Mouse (Mus musculus): ENCODE data around the gene Slc25a1.

Gene Slc25a1

GRCm38 (mm10) chr16:17921325-17922162, 6.5 kb downstream of the Slc25a1 start:
- DNase-seq: peak; percentile 98

GRCm38 (mm10) chr16:17920586-17920985, 7.4 kb downstream of the Slc25a1 start:
- no peak for DNase-seq

DNA sequence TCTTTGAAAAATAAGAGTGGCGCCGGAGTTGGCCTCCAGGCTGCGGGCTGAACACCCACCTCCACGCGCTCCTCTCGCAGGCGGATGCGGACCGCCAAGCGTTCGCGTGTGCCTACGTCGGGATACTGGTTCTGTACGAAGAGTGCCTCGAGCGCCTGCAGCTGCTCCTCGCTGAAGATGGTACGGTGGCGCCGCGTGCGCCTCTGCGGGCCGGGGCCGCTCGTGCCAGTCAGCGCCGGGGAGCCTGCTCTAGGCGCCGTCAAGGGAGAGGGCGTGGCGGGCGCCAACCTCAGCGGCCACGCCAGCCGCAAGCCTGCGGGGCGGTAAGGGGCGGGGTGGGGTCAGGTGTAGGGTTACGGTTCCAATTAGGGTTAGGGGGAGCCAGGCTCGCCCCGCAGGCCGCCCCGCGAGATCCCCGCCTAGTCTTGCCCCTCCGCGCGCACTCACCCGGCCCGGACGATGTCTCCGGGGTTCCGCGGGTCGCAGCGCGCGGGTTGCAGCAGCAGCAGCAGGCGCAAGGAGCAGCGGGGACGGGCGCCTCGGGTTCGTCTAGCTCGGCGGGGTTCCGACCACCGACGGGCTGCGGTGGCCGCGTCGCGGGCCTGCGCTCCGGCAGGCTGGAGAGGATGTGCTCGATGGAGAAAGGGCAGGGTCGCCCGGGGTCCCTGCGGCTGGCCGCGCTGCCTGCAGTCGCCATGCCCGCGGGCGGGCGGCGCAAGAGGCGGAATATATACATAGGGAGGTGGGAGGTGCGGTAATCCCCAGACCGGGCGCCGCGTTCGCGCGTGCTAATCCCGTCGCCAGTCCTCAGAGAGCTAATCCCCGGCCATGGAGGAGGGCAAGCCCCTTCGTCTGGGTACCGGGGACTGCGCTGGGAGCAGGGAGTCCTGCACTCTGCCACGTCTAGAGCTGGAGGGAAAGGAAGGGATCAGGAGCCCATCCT, 13.4 kb downstream of the Slc25a1 start, which contains the start of gene Gsc2:
TSS of gene Gsc2 (minus strand) at position 753 of the 943 bp plus-strand sequence.
- peak; percentile 26 for DNase-seq

DNA sequence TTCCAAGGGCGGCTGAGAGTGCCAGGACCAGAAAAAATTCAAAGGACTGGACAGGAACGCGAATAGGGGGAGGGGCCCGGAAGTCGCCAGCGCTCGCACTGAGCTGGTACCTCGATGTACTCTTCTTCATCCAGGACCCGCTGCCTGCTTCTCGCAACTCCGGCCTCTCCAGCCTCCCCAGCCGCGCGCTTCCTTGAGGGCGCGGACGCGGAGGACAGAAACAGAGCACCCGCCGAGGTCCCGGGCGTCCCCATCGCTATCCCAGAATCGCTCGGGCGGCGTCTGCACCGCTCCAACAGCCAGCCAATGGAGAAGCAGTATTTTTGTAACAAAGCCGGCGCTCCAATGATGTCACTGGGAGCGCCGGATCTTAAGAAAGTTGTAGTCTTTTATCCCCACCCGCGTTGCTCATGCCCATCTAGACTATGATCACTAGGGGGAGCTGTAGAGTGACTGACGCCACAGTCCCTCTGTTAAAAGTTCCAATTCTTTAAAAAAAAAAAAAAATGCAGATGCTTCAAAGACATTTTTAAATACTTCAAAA, 16.9 kb downstream of the Slc25a1 start, which contains the start of gene Ess2:
TSS of gene Ess2 (minus strand) at position 297 of the 544 bp plus-strand sequence.
- DNase-seq: peak; percentile 81

- no peak for DNase-seq
Measured at GRCm38 (mm10) chr16:17898462-17898861, 29.6 kb downstream of the Slc25a1 start, which contains the start of the genes Dgcr2 and Tssk2. TSS of gene Dgcr2 (minus strand) at chr16:17898562. TSS of gene Tssk2 (plus strand) at chr16:17898637.

DNA sequence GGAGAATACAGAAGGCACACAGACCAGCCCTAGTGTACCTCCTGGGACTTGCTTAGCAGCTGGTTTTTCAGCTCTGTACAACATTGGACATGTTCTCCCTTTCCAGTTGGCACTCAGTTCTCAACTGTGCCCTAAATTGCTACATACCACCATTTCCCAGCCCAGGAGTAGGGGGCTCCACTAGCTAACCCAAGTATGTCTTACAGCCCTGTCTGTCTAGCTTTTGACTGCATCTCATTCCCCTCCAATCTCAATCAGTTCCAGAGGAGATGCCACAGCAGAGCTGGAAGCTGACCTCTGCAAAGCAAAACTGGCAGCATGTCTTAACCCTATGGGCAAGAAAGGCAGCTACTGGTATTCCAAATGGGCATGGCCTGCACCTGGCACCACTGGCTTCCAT, 31.9 kb downstream of the Slc25a1 start:
- DNase-seq: no peak

DNA sequence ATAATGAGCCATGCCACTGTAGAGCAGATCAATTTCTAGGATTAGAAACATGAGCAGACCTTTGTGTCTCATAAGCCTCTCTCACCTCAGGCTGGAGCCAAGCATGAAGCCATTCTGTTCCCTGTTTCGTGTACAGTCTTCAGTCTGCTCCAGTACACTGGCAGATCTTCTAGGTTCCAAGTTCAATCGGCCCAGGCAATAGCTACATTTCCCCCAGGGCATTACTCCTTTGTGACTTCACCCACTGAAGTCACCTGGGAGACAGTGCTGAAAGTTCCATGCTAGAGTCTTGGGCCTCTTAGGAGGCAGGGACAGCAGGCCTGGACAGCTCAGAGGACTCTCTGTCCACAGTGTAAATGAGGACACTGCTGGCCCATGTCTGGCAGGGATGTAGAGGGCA, 34.1 kb downstream of the Slc25a1 start, which contains the start of gene Tssk1:
TSS of gene Tssk1 (plus strand) at position 301 of the 400 bp plus-strand sequence.
- no peak for DNase-seq

DNA sequence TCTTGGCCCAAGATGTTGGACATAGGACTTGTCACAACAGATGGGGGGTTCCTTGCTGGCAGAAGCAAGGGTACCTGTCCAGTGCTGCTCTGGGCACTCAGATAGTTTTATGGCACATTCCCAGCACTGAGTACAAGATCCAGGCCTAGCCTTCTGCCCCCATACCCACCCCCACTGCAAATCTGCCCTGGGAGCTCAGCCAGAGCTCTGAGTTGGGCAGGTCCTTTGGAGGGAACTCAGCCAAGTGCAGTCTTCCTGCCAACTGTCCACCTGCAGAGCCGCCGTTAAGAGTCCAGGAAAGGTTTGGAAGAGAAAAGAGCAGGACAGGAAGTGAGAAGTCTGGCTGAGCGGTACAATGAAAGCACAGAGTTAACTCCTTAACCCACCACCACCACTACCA, 35.4 kb downstream of the Slc25a1 start:
- no peak for DNase-seq

DNA sequence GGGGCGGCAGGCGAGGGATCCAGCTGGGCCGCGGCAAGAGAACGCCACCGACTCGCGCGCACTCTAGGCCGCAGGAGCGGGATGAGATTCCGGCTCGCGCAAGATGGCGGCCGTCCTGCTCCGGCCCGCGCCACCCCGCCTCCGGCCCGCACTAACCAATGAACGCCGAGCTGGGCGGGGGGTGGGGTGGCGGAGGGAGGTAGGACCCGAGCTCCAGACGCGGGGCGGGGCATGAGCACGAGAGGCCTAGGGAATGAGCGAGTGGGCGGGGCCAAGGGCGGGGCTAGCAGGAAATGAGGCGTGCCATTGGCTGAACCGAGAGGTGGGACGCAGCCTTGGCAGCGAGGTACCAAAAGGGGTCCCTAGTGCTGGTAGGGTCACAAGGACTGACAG, 36.5 kb downstream of the Slc25a1 start, which contains the start of gene Gm20518:
TSS of gene Gm20518 (minus strand) at position 105 of the 393 bp plus-strand sequence.
- peak; percentile 100 for DNase-seq

DNA sequence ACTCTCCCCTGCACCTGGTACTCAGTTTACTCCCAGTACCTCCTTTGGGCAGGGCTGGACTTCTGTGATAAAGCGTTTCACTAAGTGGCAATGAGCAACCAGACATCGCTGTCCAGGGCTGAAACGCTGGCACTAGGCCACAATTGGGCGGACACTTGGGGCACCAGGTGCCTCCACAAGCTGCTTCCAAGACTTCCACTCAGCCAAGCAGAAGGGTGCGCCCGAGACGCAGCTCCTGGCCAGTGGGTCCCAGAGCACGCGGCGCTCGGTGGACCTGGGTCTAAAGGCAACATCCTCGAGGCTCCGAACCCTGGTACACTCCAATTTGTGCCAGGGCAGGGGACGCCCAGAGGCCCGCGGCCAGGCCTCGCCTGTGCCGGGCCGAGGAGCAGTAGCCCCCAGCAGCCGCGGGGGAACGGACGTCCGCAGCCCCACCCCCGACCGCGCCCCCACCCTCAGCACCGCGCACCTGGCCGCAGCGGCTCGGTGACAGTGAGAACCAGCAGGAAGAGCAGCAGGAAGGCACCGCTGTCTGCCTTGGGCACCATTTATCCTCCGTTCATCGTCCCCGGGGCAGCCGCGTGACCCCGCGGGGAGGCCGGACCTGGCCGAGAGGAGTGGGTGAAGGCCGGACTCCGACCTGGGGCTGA, 37.0 kb downstream of the Slc25a1 start:
- DNase-seq: peak; percentile 71

GRCm38 (mm10) chr16:17890342-17890727, 37.7 kb downstream of the Slc25a1 start:
- DNase-seq: no peak

GRCm38 (mm10) chr16:17889689-17890341, 38.2 kb downstream of the Slc25a1 start:
- no peak for DNase-seq

DNA sequence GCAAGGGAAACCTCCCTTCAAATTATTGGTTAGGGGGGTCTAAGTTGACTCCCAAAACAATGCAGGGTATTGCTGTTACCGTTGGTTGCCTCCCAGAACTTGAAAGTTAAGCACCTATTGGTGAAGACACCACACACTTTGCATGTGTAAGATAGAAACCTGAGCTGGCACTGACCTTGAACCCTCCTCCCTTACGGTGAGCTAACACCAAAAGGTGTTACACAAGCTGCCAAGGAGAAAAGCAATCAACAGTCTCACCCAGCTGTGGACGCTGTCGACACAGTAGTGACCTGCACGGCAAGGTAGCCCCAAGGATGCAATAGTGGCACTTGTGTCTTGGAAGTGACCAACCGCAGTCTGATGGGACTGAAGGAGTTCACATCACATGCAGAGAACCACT, 43.9 kb downstream of the Slc25a1 start:
- DNase-seq: no peak

GRCm38 (mm10) chr16:17882196-17882595, 45.8 kb downstream of the Slc25a1 start:
- DNase-seq: no peak

DNA sequence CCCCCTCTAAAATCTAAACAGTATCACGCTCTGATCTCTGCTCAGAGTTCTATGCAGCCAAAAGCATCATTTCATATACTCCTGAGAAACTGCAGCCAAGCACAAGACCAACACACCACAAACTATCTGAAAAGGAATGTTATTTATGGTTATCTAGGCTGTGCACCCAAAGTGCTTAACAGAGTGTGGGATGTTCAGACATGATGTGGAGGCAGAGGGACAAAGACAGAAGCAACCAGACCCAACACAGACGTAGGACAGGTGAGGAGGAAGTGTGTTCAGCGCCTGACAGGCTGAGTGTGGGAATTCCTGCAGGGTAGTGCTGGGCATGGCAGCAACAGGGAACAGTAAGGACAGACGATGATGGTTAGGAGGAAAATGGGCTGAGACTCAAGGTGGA, 48.4 kb downstream of the Slc25a1 start:
- no peak for DNase-seq

DNA sequence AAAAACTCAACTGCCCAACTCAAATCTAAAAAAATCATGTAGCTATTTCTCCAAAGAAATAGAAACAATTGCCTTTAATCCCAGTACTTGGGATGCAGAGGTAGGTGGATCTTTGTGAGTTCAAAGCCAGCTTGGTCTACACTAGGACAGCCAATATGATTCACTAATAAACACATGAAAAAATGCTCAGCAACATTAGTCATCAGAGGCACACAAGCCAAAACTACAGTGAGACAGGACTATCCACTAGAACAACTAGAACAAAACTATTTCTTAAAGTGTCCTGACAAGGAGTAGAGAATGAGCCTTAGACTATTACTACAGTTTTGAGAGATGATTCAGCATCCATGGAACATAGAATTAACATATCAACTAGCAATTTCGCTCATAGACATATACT, 51.9 kb downstream of the Slc25a1 start:
- DNase-seq: no peak

Measured in right cerebral cortex, postnatal 4 days (tissue).